Mouse (Mus musculus): ENCODE data around the gene Otub2. TPM values are rescaled to one million over a fixed set of nuclear protein-coding genes. Genes with fewer than 3 reads are reported as not detected.

The Otub2 gene
- polyA plus RNA-seq, 1 experiment from 2014 or later = 15.6 TPM

Other genes starting within 250 kb of the Otub2 start
- gene Prima1, start 146.5 kb upstream of the Otub2 start, polyA plus RNA-seq (2016; fragmentation: Nextera tagmentation; extraction: Ambion mirVana) = 2.9 and 3.0 TPM in 2 replicates
- 44.5 and 49.0 TPM in 2 replicates for gene Fam181a, start 77.7 kb upstream of the Otub2 start, polyA plus RNA-seq (2016; fragmentation: Nextera tagmentation; extraction: Ambion mirVana)
- gene Asb2, start 32.7 kb upstream of the Otub2 start, polyA plus RNA-seq (2016; fragmentation: Nextera tagmentation; extraction: Ambion mirVana) = 0.90 and 1.2 TPM in 2 replicates
- 0.96 and 1.2 TPM in 2 replicates for gene 9330161L09Rik, start 19.1 kb downstream of the Otub2 start, polyA plus RNA-seq (2016; fragmentation: Nextera tagmentation; extraction: Ambion mirVana)
- 119 and 124 TPM in 2 replicates for gene Ddx24, start 37.1 kb downstream of the Otub2 start, polyA plus RNA-seq (2016; fragmentation: Nextera tagmentation; extraction: Ambion mirVana)
- gene Ifi27, start 45.5 kb downstream of the Otub2 start, polyA plus RNA-seq (2016; fragmentation: Nextera tagmentation; extraction: Ambion mirVana) = 4.2 and 10.4 TPM in 2 replicates
- 4.4 and 5.1 TPM in 2 replicates for gene Ifi27l2a, start 55.0 kb downstream of the Otub2 start, polyA plus RNA-seq (2016; fragmentation: Nextera tagmentation; extraction: Ambion mirVana)
- not detected in 2 replicates for gene Ifi27l2b, start 68.5 kb downstream of the Otub2 start, polyA plus RNA-seq (2016; fragmentation: Nextera tagmentation; extraction: Ambion mirVana)
- gene Ppp4r4, start 143.6 kb downstream of the Otub2 start, polyA plus RNA-seq (2016; fragmentation: Nextera tagmentation; extraction: Ambion mirVana) = 2.9 and 3.2 TPM in 2 replicates
- 0.21 TPM in 1 of 2 replicates, not detected in the other for gene Serpina10, start 242.8 kb downstream of the Otub2 start, polyA plus RNA-seq (2016; fragmentation: Nextera tagmentation; extraction: Ambion mirVana)

All from midbrain, embryonic 12.5 days (tissue).